Mouse (Mus musculus) c-Kit-positive CD71-negative TER-119-negative erythroid progenitor cells, embryonic 14.5 days (primary cell): ENCODE measurements around the gene Sema4g.

ENCODE experiments used
- DNase-seq: peaks from one replicate; pipeline ENCODE4 v3.0.0-alpha.2; 2013; ENCODE audit warnings: low read depth

Sema4g gene

DNA sequence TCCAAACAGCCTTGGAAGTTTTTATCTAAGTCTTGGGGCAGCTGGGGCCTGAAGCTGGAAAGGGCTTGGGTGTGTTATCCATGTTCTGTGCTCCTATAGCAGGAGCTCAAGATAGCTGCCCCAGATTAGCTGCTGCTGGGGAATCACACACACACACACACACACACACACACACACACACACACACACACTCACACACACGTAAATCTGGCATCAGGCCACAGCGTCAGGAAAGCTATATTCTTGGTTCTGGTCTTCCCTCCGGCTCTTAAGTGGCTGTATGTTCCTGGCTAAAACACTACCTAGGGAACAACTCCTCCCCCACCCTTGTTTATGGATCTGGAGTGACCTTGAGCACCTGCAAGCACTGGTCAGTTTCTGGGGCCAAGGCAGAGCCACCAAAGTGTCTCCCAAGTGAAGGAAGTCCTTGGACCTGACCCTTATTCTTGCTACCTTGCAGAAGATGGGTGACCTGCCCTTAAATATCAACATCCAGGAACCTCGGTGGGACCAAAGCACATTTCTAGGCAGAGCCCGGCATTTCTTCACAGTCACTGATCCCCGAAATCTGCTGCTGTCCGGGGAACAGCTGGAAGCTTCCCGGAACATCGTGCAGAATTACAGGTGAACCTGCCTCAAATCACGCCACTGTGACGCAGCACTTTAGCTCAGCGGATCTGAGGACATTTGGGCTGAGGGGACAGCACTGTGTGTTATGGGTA is 59.9 kb downstream of the Sema4g start:
- no peak for DNase-seq

- DNase-seq: no peak
Measured at GRCm38 (mm10) chr19:45049523-45049922, 60.6 kb downstream of the Sema4g start.
